Mouse (Mus musculus) MEL (cell line): ENCODE measurements around the gene Hacd3. TPM values are rescaled to one million over a fixed set of nuclear protein-coding genes. Genes with fewer than 3 reads are reported as not detected.

ENCODE experiments used
- DNase-seq: peaks from one replicate; pipeline ENCODE4 v3.0.0; 2011; ENCODE audit warnings: low read depth, low spot score
- H3K27ac ChIP-seq: 2 replicates; pipeline ENCODE4 v1.5.1; 2012; ENCODE audit warnings: low read depth, mild to moderate bottlenecking, control low read depth, low read length, moderate library complexity; ENCODE audit not compliant: control insufficient read depth
- H3K27me3 ChIP-seq, 2 experiments: fragments of 150-350 bp in 1 of 2; sonication (generic) in 1 of 2; 2 replicates each; pipeline ENCODE4 v1.6.1; 2012; ENCODE audit warnings: low read length in 2 of 2, mild to moderate bottlenecking in 2 of 2, improper control_type of control experiment in 1 of 2, moderate library complexity in 1 of 2; ENCODE audit not compliant: insufficient read depth in 2 of 2, control insufficient read depth in 1 of 2
- H3K36me3 ChIP-seq, 2 experiments: 2 replicates each; pipeline ENCODE4 v1.6.1; 2012 to 2014; ENCODE audit warnings: low read length in 2 of 2, improper control_type of control experiment in 1 of 2, inconsistent platforms in 1 of 2, mild to moderate bottlenecking in 1 of 2; ENCODE audit not compliant: insufficient read depth in 2 of 2, control insufficient read depth in 1 of 2
- H3K4me1 ChIP-seq, 2 experiments: fragments of 150-350 bp in 1 of 2; sonication (generic) in 1 of 2; 2 replicates each; pipeline ENCODE4 v1.6.1; 2012; ENCODE audit warnings: low read length in 2 of 2, improper control_type of control experiment in 1 of 2, mild to moderate bottlenecking in 1 of 2; ENCODE audit not compliant: insufficient read depth in 2 of 2, control insufficient read depth in 1 of 2
- H3K4me3 ChIP-seq, 2 experiments: fragments of 150-350 bp in 1 of 2; sonication (generic) in 1 of 2; 2 replicates each; pipeline ENCODE4 v1.5.1; 2012; ENCODE audit warnings: low read depth in 2 of 2, low read length in 2 of 2, mild to moderate bottlenecking in 2 of 2, moderate library complexity in 2 of 2, control low read depth in 1 of 2, improper control_type of control experiment in 1 of 2; ENCODE audit not compliant: control insufficient read depth in 1 of 2, insufficient read depth in 1 of 2
- H3K79me2 ChIP-seq: 2 replicates; pipeline ENCODE4 v1.6.1; 2012; ENCODE audit warnings: mild to moderate bottlenecking, low read length, moderate library complexity; ENCODE audit not compliant: control insufficient read depth, poor library complexity, insufficient read depth
- H3K9ac ChIP-seq: 2 replicates; pipeline ENCODE4 v1.6.1; 2012; ENCODE audit warnings: low read depth, mild to moderate bottlenecking, control low read depth, low read length, moderate library complexity; ENCODE audit not compliant: control insufficient read depth, poor library complexity, severe bottlenecking
- H3K9me3 ChIP-seq: fragments of 150-350 bp; sonication (generic); replicated peaks from 2 replicates; pipeline ENCODE4 v1.6.1; 2012; ENCODE audit warnings: mild to moderate bottlenecking, low read length, improper control_type of control experiment, moderate library complexity; ENCODE audit not compliant: insufficient read depth
- CTCF ChIP-seq, 3 experiments: IDR thresholded peaks in 2 of 3; conservative IDR thresholded peaks in 1 of 3; 2 replicates each; pipeline ENCODE4 v1.5.1; 2011 to 2012; ENCODE audit warnings: low read length in 3 of 3, low read depth in 2 of 3, mild to moderate bottlenecking in 2 of 3, improper control_type of control experiment in 1 of 3, inconsistent platforms in 1 of 3, mixed read lengths in 1 of 3, moderate library complexity in 1 of 3; ENCODE audit not compliant: control insufficient read depth in 1 of 3, insufficient read depth in 1 of 3, poor library complexity in 1 of 3, severe bottlenecking in 1 of 3
- ELF1 ChIP-seq: IDR thresholded peaks from 2 replicates; pipeline ENCODE4 v1.6.1; 2014; ENCODE audit warnings: low read depth, mild to moderate bottlenecking, inconsistent platforms, low read length, improper control_type of control experiment, moderate library complexity
- KAT2A ChIP-seq: conservative IDR thresholded peaks from 2 replicates; pipeline ENCODE4 v1.6.1; 2012; ENCODE audit warnings: low read depth, low read length, improper control_type of control experiment, inconsistent platforms
- MAX ChIP-seq: IDR thresholded peaks from 2 replicates; pipeline ENCODE4 v1.6.1; 2011; ENCODE audit warnings: low read length, improper control_type of control experiment
- MEF2A ChIP-seq: IDR thresholded peaks from 2 replicates; pipeline ENCODE4 v1.6.1; 2014; ENCODE audit warnings: low read depth, mild to moderate bottlenecking, inconsistent platforms, low read length, improper control_type of control experiment; ENCODE audit not compliant: poor library complexity, insufficient replicate concordance, severe bottlenecking; ENCODE audit errors: extremely low read depth
- MYC ChIP-seq: IDR thresholded peaks from 2 replicates; pipeline ENCODE4 v1.6.1; 2011; ENCODE audit warnings: low read depth, mild to moderate bottlenecking, low read length, improper control_type of control experiment, moderate library complexity
- NELFE ChIP-seq: IDR thresholded peaks from 2 replicates; pipeline ENCODE4 v1.6.1; 2011; ENCODE audit warnings: low read depth, low read length, improper control_type of control experiment
- NRF1 ChIP-seq: IDR thresholded peaks from 2 replicates; pipeline ENCODE4 v1.6.1; 2014; ENCODE audit warnings: low read depth, mild to moderate bottlenecking, inconsistent platforms, low read length, improper control_type of control experiment, moderate library complexity; ENCODE audit not compliant: poor library complexity, insufficient read depth, severe bottlenecking
- POLR2A ChIP-seq, 2 experiments: IDR thresholded peaks; 2 replicates each; pipeline ENCODE4 v1.6.1; 2011 to 2012; ENCODE audit warnings: low read length in 2 of 2, mild to moderate bottlenecking in 2 of 2, control low read depth in 1 of 2, improper control_type of control experiment in 1 of 2, low read depth in 1 of 2, moderate library complexity in 1 of 2; ENCODE audit not compliant: control insufficient read depth in 1 of 2, insufficient read depth in 1 of 2, poor library complexity in 1 of 2
- POLR2AphosphoS2 ChIP-seq: IDR thresholded peaks from 2 replicates; pipeline ENCODE4 v1.6.1; 2011; ENCODE audit warnings: low read length, improper control_type of control experiment
- POLR2AphosphoS5 ChIP-seq: IDR thresholded peaks from 2 replicates; pipeline ENCODE4 v1.6.1; 2012; ENCODE audit warnings: low read depth, borderline replicate concordance, mild to moderate bottlenecking, inconsistent platforms, low read length, moderate library complexity, mixed read lengths
- RCOR1 ChIP-seq: IDR thresholded peaks from 2 replicates; pipeline ENCODE4 v1.6.1; 2012; ENCODE audit warnings: low read depth, mild to moderate bottlenecking, inconsistent platforms, low read length, improper control_type of control experiment
- SIN3A ChIP-seq: IDR thresholded peaks from 2 replicates; pipeline ENCODE4 v1.6.1; 2012; ENCODE audit warnings: low read length, improper control_type of control experiment, inconsistent platforms
- TCF12 ChIP-seq: IDR thresholded peaks from 2 replicates; pipeline ENCODE4 v1.6.1; 2014; ENCODE audit warnings: low read depth, mild to moderate bottlenecking, inconsistent platforms, low read length, improper control_type of control experiment, moderate library complexity
- USF1 ChIP-seq: IDR thresholded peaks from 2 replicates; pipeline ENCODE4 v1.6.1; 2014; ENCODE audit warnings: low read depth, mild to moderate bottlenecking, inconsistent platforms, low read length, improper control_type of control experiment, moderate library complexity
- USF2 ChIP-seq, 2 experiments: IDR thresholded peaks; 2 replicates each; pipeline ENCODE4 v1.6.1; 2011 to 2012; ENCODE audit warnings: improper control_type of control experiment in 2 of 2, low read length in 2 of 2, borderline replicate concordance in 1 of 2, inconsistent platforms in 1 of 2, low read depth in 1 of 2, mild to moderate bottlenecking in 1 of 2; ENCODE audit not compliant: insufficient read depth in 1 of 2
- ZC3H11A ChIP-seq: IDR thresholded peaks from 2 replicates; pipeline ENCODE4 v1.6.1; 2012; ENCODE audit warnings: low read depth, mild to moderate bottlenecking, inconsistent platforms, low read length, improper control_type of control experiment
- ZKSCAN1 ChIP-seq: IDR thresholded peaks from 2 replicates; pipeline ENCODE4 v1.6.1; 2012; ENCODE audit warnings: low read depth, mild to moderate bottlenecking, inconsistent platforms, low read length, improper control_type of control experiment, moderate library complexity
- ZMIZ1 ChIP-seq: IDR thresholded peaks from 2 replicates; pipeline ENCODE4 v1.6.1; 2012; ENCODE audit warnings: low read depth, mild to moderate bottlenecking, inconsistent platforms, low read length, improper control_type of control experiment, moderate library complexity
- polyA plus RNA-seq, 2 experiments: library from polyadenylated mRNA; stranded (reverse) in 1 of 2; unstranded in 1 of 2; fragments of >175 nt in 1 of 2; fragments of >200 nt in 1 of 2; gene quantifications; 2 replicates each; pipeline versions ENCODE4 v1.2.1 to v1.2.4; 2012; ENCODE audit warnings: low replicate concordance in 2 of 2, low read depth in 1 of 2; ENCODE audit not compliant: insufficient read length in 2 of 2, insufficient read depth in 1 of 2, missing spikeins in 1 of 2
- total RNA-seq: library from RNA; depleted of rRNA; stranded (reverse); fragments of 300-350 nt; gene quantifications from 2 replicates; pipeline ENCODE4 v1.2.3, GENCODE M21; 2012

Hacd3 gene
- total and polyA plus RNA-seq, 3 experiments: 47.3 to 340 (median 57.9) TPM

DNA sequence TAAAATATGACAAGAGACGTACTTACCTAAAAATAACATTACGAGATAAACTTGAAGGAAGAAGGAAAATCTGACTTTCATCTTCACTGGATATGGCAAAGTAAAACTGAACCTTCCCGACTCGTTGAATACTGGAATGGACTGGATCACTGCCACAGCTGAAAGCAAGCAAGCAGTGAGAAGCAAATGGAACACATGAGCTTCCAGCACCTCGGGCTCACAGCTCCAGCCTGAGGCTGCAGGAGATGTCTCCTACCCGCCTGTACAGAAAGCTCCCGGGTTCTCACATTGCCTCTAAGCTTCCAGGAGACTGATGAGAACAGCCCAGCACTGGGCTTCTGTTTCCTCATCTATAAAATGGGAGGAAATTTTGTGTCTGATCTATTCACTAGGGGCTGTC is 31.2 kb downstream of the Hacd3 start:
- Histone ChIP-seq H3K79me2 (no peaks in the 10 kb centered on the region), H3K4me3 (no peak overlapping the region), H3K4me1 (no peaks in the 10 kb centered on the region), H3K36me3 (peaks cover 0 to 11% of the 10 kb centered on the region in 2 experiments; a peak in 3 of 4 replicates), H3K27me3 (no peaks in the 10 kb centered on the region), H3K9ac (no peak overlapping the region), H3K9me3 (no peaks in the 10 kb centered on the region), H3K27ac (no peak overlapping the region)
- no peak for TF ChIP-seq KAT2A
- TF ChIP-seq USF2 (IDR thresholded peaks at IDR 0.05; ENCODE audit: borderline replicate concordance in 1 of 2, insufficient read depth in 1 of 2, low read depth in 1 of 2, low read length in 2 of 2): no peak
- no peak for TF ChIP-seq MYC
- no peak for TF ChIP-seq CTCF (IDR thresholded peaks at IDR 0.05 in 2 of 3, conservative IDR thresholded peaks at IDR 0.05 in 1 of 3; ENCODE audit: control insufficient read depth in 1 of 3, insufficient read depth in 1 of 3, low read depth in 2 of 3, low read length in 3 of 3, poor library complexity in 1 of 3, severe bottlenecking in 1 of 3)
- no peak for TF ChIP-seq SIN3A
- no peak for TF ChIP-seq ZC3H11A
- TF ChIP-seq NELFE: no peak
- no peak for TF ChIP-seq POLR2A (IDR thresholded peaks at IDR 0.05; ENCODE audit: control insufficient read depth in 1 of 2, insufficient read depth in 1 of 2, low read depth in 1 of 2, low read length in 2 of 2, poor library complexity in 1 of 2)
- TF ChIP-seq USF1: no peak
- TF ChIP-seq MEF2A: no peak
- no peak for TF ChIP-seq NRF1
- no peak for TF ChIP-seq ELF1
- TF ChIP-seq ZMIZ1: no peak
- no peak for TF ChIP-seq RCOR1
- no peak for DNase-seq

DNA sequence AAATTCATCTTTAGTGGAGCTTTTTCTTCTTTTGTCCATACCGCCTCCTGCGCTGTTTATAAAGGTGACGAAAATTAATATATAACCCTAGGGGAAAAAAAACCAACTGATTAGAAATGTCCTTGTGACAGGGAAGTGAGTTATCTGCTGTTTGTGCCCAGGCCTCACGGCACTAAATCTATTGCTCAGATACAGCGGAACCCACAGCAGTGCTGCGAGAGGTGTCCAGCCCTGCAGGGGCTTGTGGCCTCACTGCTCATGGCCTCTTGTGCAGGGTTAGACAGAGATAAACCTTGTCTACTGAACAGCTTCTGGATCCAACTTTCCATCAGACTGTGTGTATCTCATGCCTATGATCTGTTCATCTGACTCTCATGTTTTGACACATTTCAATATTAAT is 33.0 kb downstream of the Hacd3 start:
- H3K27me3 ChIP-seq: no peaks in the 10 kb centered on the region
- H3K79me2 ChIP-seq: no peaks in the 10 kb centered on the region
- H3K4me3 ChIP-seq: no peak overlapping the region
- no peak for TF ChIP-seq MAX
- no peak for TF ChIP-seq ZKSCAN1
- no peak for TF ChIP-seq TCF12
- TF ChIP-seq POLR2AphosphoS2: no peak
- no peak for TF ChIP-seq POLR2AphosphoS5
- TF ChIP-seq, all 39 proteins: peak for 0
- H3K9me3 ChIP-seq: no peaks in the 10 kb centered on the region
- H3K36me3 ChIP-seq: peaks cover 5 to 16% of the 10 kb centered on the region in 2 experiments
- DNase-seq: no peak
- no peak overlapping the region for H3K9ac ChIP-seq
- H3K4me1 ChIP-seq: peaks cover 0 to 6% of the 10 kb centered on the region in 2 experiments; a peak in 2 of 4 replicates
- no peak overlapping the region for H3K27ac ChIP-seq
